Mouse (Mus musculus) liver, adult 2 months (tissue): ENCODE measurements around the gene Hoxd4. TPM values are rescaled to one million over a fixed set of nuclear protein-coding genes. Genes with fewer than 3 reads are reported as not detected.

Experiments
- DNase-seq: peaks from one replicate; pipeline ENCODE4 v3.0.0-alpha.2; 2011; ENCODE audit warnings: low read depth, low spot score; ENCODE audit errors: extremely low read depth
- H3K27ac ChIP-seq: fragments of 200-500 bp; replicated peaks from 2 replicates; pipeline ENCODE4 v1.5.1; 2012; ENCODE audit warnings: low read depth, mild to moderate bottlenecking, control low read depth, inconsistent platforms, low read length; ENCODE audit not compliant: insufficient read depth
- H3K27me3 ChIP-seq: fragments of 200-500 bp; 2 replicates; pipeline ENCODE4 v1.6.1; 2012; ENCODE audit warnings: mild to moderate bottlenecking, moderate library complexity, low read length, inconsistent platforms; ENCODE audit not compliant: control insufficient read depth, insufficient read depth
- H3K36me3 ChIP-seq: fragments of 200-500 bp; 2 replicates; pipeline ENCODE4 v1.6.1; 2012; ENCODE audit warnings: low read length, inconsistent platforms; ENCODE audit not compliant: control insufficient read depth, insufficient read depth
- H3K4me1 ChIP-seq: fragments of 200-500 bp; 2 replicates; pipeline ENCODE4 v1.6.1; 2011; ENCODE audit warnings: low read length; ENCODE audit not compliant: control insufficient read depth, insufficient read depth
- H3K4me3 ChIP-seq: fragments of 200-500 bp; 2 replicates; pipeline ENCODE4 v1.5.1; 2011; ENCODE audit warnings: low read depth, mild to moderate bottlenecking, control low read depth, low read length, moderate library complexity; ENCODE audit not compliant: insufficient read depth
- H3K79me2 ChIP-seq: fragments of 200-500 bp; 2 replicates; pipeline ENCODE4 v1.6.1; 2012; ENCODE audit warnings: inconsistent platforms, mild to moderate bottlenecking, low read length, moderate library complexity; ENCODE audit not compliant: control insufficient read depth, insufficient read depth
- H3K9ac ChIP-seq: fragments of 200-500 bp; 2 replicates; pipeline ENCODE4 v1.6.1; 2012; ENCODE audit warnings: low read depth, mild to moderate bottlenecking, control low read depth, inconsistent platforms, low read length
- CTCF ChIP-seq: fragments of 200-500 bp; IDR thresholded peaks from 2 replicates; pipeline ENCODE4 v1.5.1; 2011; ENCODE audit warnings: low read depth, low read length, control low read depth
- POLR2A ChIP-seq: fragments of 200-500 bp; IDR thresholded peaks from 2 replicates; pipeline ENCODE4 v1.6.1; 2011; ENCODE audit warnings: low read length, control low read depth; ENCODE audit not compliant: insufficient read depth; ENCODE audit errors: extremely low read depth
- WGBS: fragments of 180-500 bp; shearing (Covaris S2); methylation state at CpG from one replicate; pipeline ENCODE4 v1.1.7; 2018; 5-methylcytosine and 5-hydroxymethylcytosine counted together
- polyA plus RNA-seq: library from polyadenylated mRNA; depleted of rRNA; stranded (reverse); fragments of >200 nt; gene quantifications from 2 replicates; pipeline ENCODE4 v1.2.3, GENCODE M21; 2012
- total RNA-seq: library from RNA; depleted of rRNA; stranded (reverse); fragments of >200 nt; gene quantifications from 2 replicates; pipeline ENCODE4 v1.2.3, GENCODE M21; 2014

Hoxd4 gene
- total and polyA plus RNA-seq, 2 experiments, result 0.05 to 0.09 TPM

GRCm38 (mm10) chr2:74698201-74699052 is 13.3 kb upstream of the Hoxd4 start:
- DNase-seq, result no peak
- Histone ChIP-seq H3K36me3 (no peaks in the 10 kb centered on the region), H3K27me3 (peaks cover 36% of the 10 kb centered on the region), H3K4me1 (0 out of 2 replicates have a peak, but pooled peaks cover 1% of the 10 kb centered on the region), H3K9ac (no peak overlapping the region), H3K27ac (no peak overlapping the region), H3K79me2 (no peaks in the 10 kb centered on the region), H3K4me3 (peak overlapping the region; percentile 34; the same call in 1 of the 2 replicates)
- TF ChIP-seq POLR2A, result no peak
- no peak for TF ChIP-seq CTCF
- 3% methylated on average over 86 of the region's 86 CpGs for WGBS

- Histone ChIP-seq H3K27me3 (peaks cover 39% of the 10 kb centered on the region), H3K79me2 (no peaks in the 10 kb centered on the region), H3K27ac (no peak overlapping the region), H3K9ac (no peak overlapping the region), H3K4me1 (0 out of 2 replicates have a peak, but pooled peaks cover 1% of the 10 kb centered on the region), H3K36me3 (no peaks in the 10 kb centered on the region), H3K4me3 (no peak overlapping the region)
- 6% methylated on average over 17 of the region's 17 CpGs for WGBS
- no peak for TF ChIP-seq POLR2A
- TF ChIP-seq CTCF, result no peak
- no peak for DNase-seq
Observed at GRCm38 (mm10) chr2:74699053-74699430, 12.7 kb upstream of the Hoxd4 start.

- H3K4me3 ChIP-seq, result no peak overlapping the region
- no peak overlapping the region for H3K27ac ChIP-seq
- H3K27me3 ChIP-seq, result peaks cover 46% of the 10 kb centered on the region
- H3K4me1 ChIP-seq, result 0 out of 2 replicates have a peak, but pooled peaks cover 1% of the 10 kb centered on the region
- DNase-seq, result no peak
- no peak for TF ChIP-seq CTCF
- TF ChIP-seq POLR2A, result no peak
- H3K36me3 ChIP-seq, result no peaks in the 10 kb centered on the region
- 12% methylated on average over 23 of the region's 23 CpGs for WGBS
- H3K9ac ChIP-seq, result no peak overlapping the region
- H3K79me2 ChIP-seq, result no peaks in the 10 kb centered on the region
Observed at GRCm38 (mm10) chr2:74699664-74700545, 11.8 kb upstream of the Hoxd4 start.

GRCm38 (mm10) chr2:74700546-74701112 is 11.1 kb upstream of the Hoxd4 start:
- Histone ChIP-seq H3K36me3 (no peaks in the 10 kb centered on the region), H3K27me3 (peaks cover 53% of the 10 kb centered on the region), H3K9ac (no peak overlapping the region), H3K27ac (no peak overlapping the region), H3K79me2 (no peaks in the 10 kb centered on the region), H3K4me1 (0 out of 2 replicates have a peak, but pooled peaks cover 1% of the 10 kb centered on the region), H3K4me3 (no peak overlapping the region)
- DNase-seq, result no peak
- TF ChIP-seq POLR2A, result no peak
- TF ChIP-seq CTCF, result no peak
- WGBS, result 13% methylated on average over 22 of the region's 22 CpGs

- Histone ChIP-seq H3K36me3 (no peaks in the 10 kb centered on the region), H3K27me3 (peaks cover 50% of the 10 kb centered on the region), H3K9ac (no peak overlapping the region), H3K79me2 (no peaks in the 10 kb centered on the region), H3K4me1 (0 out of 2 replicates have a peak, but pooled peaks cover 1% of the 10 kb centered on the region), H3K4me3 (no peak overlapping the region), H3K27ac (no peak overlapping the region)
- WGBS, result 16% methylated on average over 17 of the region's 17 CpGs
- TF ChIP-seq POLR2A, result no peak
- peak; percentile 76; the same call in 1 of the 2 replicates for TF ChIP-seq CTCF
- peak; percentile 48 for DNase-seq
Observed at GRCm38 (mm10) chr2:74701949-74702819, 9.5 kb upstream of the Hoxd4 start.
